Mouse (Mus musculus): ENCODE data around the gene Zfp367.

Zfp367 gene

GRCm38 (mm10) chr13:64169746-64170145, 16.7 kb upstream of the Zfp367 start:
- DNase-seq (ENCODE audit: low read depth, low spot score): no peak
- Histone ChIP-seq H3K27me3 (ENCODE audit: control insufficient read depth, insufficient read depth, low read length, poor library complexity, severe bottlenecking) (no peaks in the 10 kb centered on the region), H3K36me3 (ENCODE audit: control insufficient read depth, insufficient read depth, low read length, poor library complexity, severe bottlenecking) (no peaks in the 10 kb centered on the region)

GRCm38 (mm10) chr13:64163147-64163715, 10.2 kb upstream of the Zfp367 start:
- no peaks in the 10 kb centered on the region for H3K27me3 ChIP-seq (ENCODE audit: control insufficient read depth, insufficient read depth, low read length, poor library complexity, severe bottlenecking)
- DNase-seq (ENCODE audit: low read depth, low spot score): no peak

GRCm38 (mm10) chr13:64162626-64163025, 9.6 kb upstream of the Zfp367 start:
- DNase-seq (ENCODE audit: low read depth, low spot score): no peak
- H3K27me3 ChIP-seq (ENCODE audit: control insufficient read depth, insufficient read depth, low read length, poor library complexity, severe bottlenecking): no peaks in the 10 kb centered on the region
- H3K36me3 ChIP-seq (ENCODE audit: control insufficient read depth, insufficient read depth, low read length, poor library complexity, severe bottlenecking): no peaks in the 10 kb centered on the region

More at GRCm38 (mm10) chr13:64163147-64163715, 10.2 kb upstream of the Zfp367 start:
- H3K36me3 ChIP-seq (ENCODE audit: control insufficient read depth, insufficient read depth, low read length, poor library complexity, severe bottlenecking): no peaks in the 10 kb centered on the region

- no peaks in the 10 kb centered on the region for H3K27me3 ChIP-seq (ENCODE audit: control insufficient read depth, insufficient read depth, low read length, poor library complexity, severe bottlenecking)
- no peak for DNase-seq (ENCODE audit: low read depth, low spot score)
- H3K36me3 ChIP-seq (ENCODE audit: control insufficient read depth, insufficient read depth, low read length, poor library complexity, severe bottlenecking): no peaks in the 10 kb centered on the region
These were observed 9.1 kb upstream of the Zfp367 start for GRCm38 (mm10) chr13:64161916-64162611.

GRCm38 (mm10) chr13:64161548-64161915, 8.5 kb upstream of the Zfp367 start, which contains the start of gene Habp4:
Gene Habp4, plus strand, starts transcription at chr13:64161824.
- Histone ChIP-seq H3K27me3 (ENCODE audit: control insufficient read depth, insufficient read depth, low read length, poor library complexity, severe bottlenecking) (no peaks in the 10 kb centered on the region), H3K36me3 (ENCODE audit: control insufficient read depth, insufficient read depth, low read length, poor library complexity, severe bottlenecking) (no peaks in the 10 kb centered on the region)
- DNase-seq (ENCODE audit: low read depth, low spot score): peak; percentile 99

- no peak for DNase-seq (ENCODE audit: low read depth, low spot score)
- Histone ChIP-seq H3K36me3 (ENCODE audit: control insufficient read depth, insufficient read depth, low read length, poor library complexity, severe bottlenecking) (no peaks in the 10 kb centered on the region), H3K27me3 (ENCODE audit: control insufficient read depth, insufficient read depth, low read length, poor library complexity, severe bottlenecking) (no peaks in the 10 kb centered on the region)
These were observed 4.0 kb upstream of the Zfp367 start for GRCm38 (mm10) chr13:64156966-64157365.

- no peaks in the 10 kb centered on the region for H3K36me3 ChIP-seq (ENCODE audit: control insufficient read depth, insufficient read depth, low read length, poor library complexity, severe bottlenecking)
- no peaks in the 10 kb centered on the region for H3K27me3 ChIP-seq (ENCODE audit: control insufficient read depth, insufficient read depth, low read length, poor library complexity, severe bottlenecking)
- peak; percentile 24 for DNase-seq (ENCODE audit: low read depth, low spot score)
These were observed 2.2 kb upstream of the Zfp367 start for GRCm38 (mm10) chr13:64155171-64155571.

- H3K27me3 ChIP-seq (ENCODE audit: control insufficient read depth, insufficient read depth, low read length, poor library complexity, severe bottlenecking): no peaks in the 10 kb centered on the region
- no peak for DNase-seq (ENCODE audit: low read depth, low spot score)
- H3K36me3 ChIP-seq (ENCODE audit: control insufficient read depth, insufficient read depth, low read length, poor library complexity, severe bottlenecking): no peaks in the 10 kb centered on the region
These were observed 1.6 kb upstream of the Zfp367 start for GRCm38 (mm10) chr13:64154651-64155050.

GRCm38 (mm10) chr13:64153751-64154267, 807 bp upstream of the Zfp367 start:
- Histone ChIP-seq H3K27me3 (ENCODE audit: control insufficient read depth, insufficient read depth, low read length, poor library complexity, severe bottlenecking) (no peaks in the 10 kb centered on the region), H3K36me3 (ENCODE audit: control insufficient read depth, insufficient read depth, low read length, poor library complexity, severe bottlenecking) (no peaks in the 10 kb centered on the region)
- DNase-seq (ENCODE audit: low read depth, low spot score): peak; percentile 79

- Histone ChIP-seq H3K27me3 (ENCODE audit: control insufficient read depth, insufficient read depth, low read length, poor library complexity, severe bottlenecking) (no peaks in the 10 kb centered on the region), H3K36me3 (ENCODE audit: control insufficient read depth, insufficient read depth, low read length, poor library complexity, severe bottlenecking) (no peaks in the 10 kb centered on the region)
- no peak for DNase-seq (ENCODE audit: low read depth, low spot score)
These were observed 325 bp downstream of the Zfp367 start for GRCm38 (mm10) chr13:64152671-64153082.

GRCm38 (mm10) chr13:64152241-64152669, 747 bp downstream of the Zfp367 start:
- peak; percentile 87 for DNase-seq (ENCODE audit: low read depth, low spot score)
- H3K27me3 ChIP-seq (ENCODE audit: control insufficient read depth, insufficient read depth, low read length, poor library complexity, severe bottlenecking): no peaks in the 10 kb centered on the region

GRCm38 (mm10) chr13:64150121-64150520, 2.9 kb downstream of the Zfp367 start:
- DNase-seq (ENCODE audit: low read depth, low spot score): no peak
- Histone ChIP-seq H3K36me3 (ENCODE audit: control insufficient read depth, insufficient read depth, low read length, poor library complexity, severe bottlenecking) (no peaks in the 10 kb centered on the region), H3K27me3 (ENCODE audit: control insufficient read depth, insufficient read depth, low read length, poor library complexity, severe bottlenecking) (no peaks in the 10 kb centered on the region)

More at GRCm38 (mm10) chr13:64152241-64152669, 747 bp downstream of the Zfp367 start:
- no peaks in the 10 kb centered on the region for H3K36me3 ChIP-seq (ENCODE audit: control insufficient read depth, insufficient read depth, low read length, poor library complexity, severe bottlenecking)

- peak; percentile 69 for DNase-seq (ENCODE audit: low read depth, low spot score)
- no peaks in the 10 kb centered on the region; the same call in 1 of the 2 replicates for H3K27me3 ChIP-seq (ENCODE audit: control insufficient read depth, insufficient read depth, low read length, poor library complexity, severe bottlenecking)
- 0 out of 2 replicates have a peak, but pooled peaks cover 2% of the 10 kb centered on the region for H3K36me3 ChIP-seq (ENCODE audit: control insufficient read depth, insufficient read depth, low read length, poor library complexity, severe bottlenecking)
These were observed 23.2 kb downstream of the Zfp367 start for GRCm38 (mm10) chr13:64129616-64130375.

- no peaks in the 10 kb centered on the region for H3K36me3 ChIP-seq (ENCODE audit: control insufficient read depth, insufficient read depth, low read length, poor library complexity, severe bottlenecking)
- DNase-seq (ENCODE audit: low read depth, low spot score): peak; percentile 59
- H3K27me3 ChIP-seq (ENCODE audit: control insufficient read depth, insufficient read depth, low read length, poor library complexity, severe bottlenecking): no peaks in the 10 kb centered on the region; the same call in 1 of the 2 replicates
These were observed 24.0 kb downstream of the Zfp367 start, which contains the start of gene Slc35d2 for GRCm38 (mm10) chr13:64128858-64129615. Gene Slc35d2, minus strand, starts transcription at chr13:64129368.

Measured in splenic B cell, adult 2 months (primary cell).